Mouse (Mus musculus): Measurements from ENCODE around the gene Ralgps1.

- TF ChIP-seq CTCF (IDR thresholded peaks at IDR 0.05; ENCODE audit: control insufficient read depth, insufficient read depth, insufficient read length) (peak; percentile 19), MYOG (IDR thresholded peaks at IDR 0.05; ENCODE audit: control insufficient read depth, extremely low read depth, insufficient read length) (no peak), MYOD1 (IDR thresholded peaks at IDR 0.05; ENCODE audit: control insufficient read depth, insufficient read length, low read depth) (no peak), MAX (IDR thresholded peaks at IDR 0.05) (no peak), FOSL1 (IDR thresholded peaks at IDR 0.05; ENCODE audit: insufficient read depth, low read length, poor library complexity, severe bottlenecking) (no peak), CEBPB (IDR thresholded peaks at IDR 0.05; ENCODE audit: low read depth) (no peak), USF1 (IDR thresholded peaks at IDR 0.05; ENCODE audit: low read depth) (no peak)
Observed at GRCm38 (mm10) chr2:33218903-33219625, 152.2 kb downstream of the Ralgps1 start.
